Mouse (Mus musculus) ovary, adult 2 months (tissue): ENCODE measurements around the gene Oaf. TPM values are rescaled to one million over a fixed set of nuclear protein-coding genes. Genes with fewer than 3 reads are reported as not detected.

Experiments used
- polyA plus RNA-seq: library from polyadenylated mRNA; depleted of rRNA; stranded (reverse); fragments of >200 nt; gene quantifications from 2 replicates; pipeline ENCODE4 v1.2.3, GENCODE M21; 2012; rRNA removed

Gene Oaf
- polyA plus RNA-seq = 97.1 and 110 TPM in 2 replicates

DNA sequence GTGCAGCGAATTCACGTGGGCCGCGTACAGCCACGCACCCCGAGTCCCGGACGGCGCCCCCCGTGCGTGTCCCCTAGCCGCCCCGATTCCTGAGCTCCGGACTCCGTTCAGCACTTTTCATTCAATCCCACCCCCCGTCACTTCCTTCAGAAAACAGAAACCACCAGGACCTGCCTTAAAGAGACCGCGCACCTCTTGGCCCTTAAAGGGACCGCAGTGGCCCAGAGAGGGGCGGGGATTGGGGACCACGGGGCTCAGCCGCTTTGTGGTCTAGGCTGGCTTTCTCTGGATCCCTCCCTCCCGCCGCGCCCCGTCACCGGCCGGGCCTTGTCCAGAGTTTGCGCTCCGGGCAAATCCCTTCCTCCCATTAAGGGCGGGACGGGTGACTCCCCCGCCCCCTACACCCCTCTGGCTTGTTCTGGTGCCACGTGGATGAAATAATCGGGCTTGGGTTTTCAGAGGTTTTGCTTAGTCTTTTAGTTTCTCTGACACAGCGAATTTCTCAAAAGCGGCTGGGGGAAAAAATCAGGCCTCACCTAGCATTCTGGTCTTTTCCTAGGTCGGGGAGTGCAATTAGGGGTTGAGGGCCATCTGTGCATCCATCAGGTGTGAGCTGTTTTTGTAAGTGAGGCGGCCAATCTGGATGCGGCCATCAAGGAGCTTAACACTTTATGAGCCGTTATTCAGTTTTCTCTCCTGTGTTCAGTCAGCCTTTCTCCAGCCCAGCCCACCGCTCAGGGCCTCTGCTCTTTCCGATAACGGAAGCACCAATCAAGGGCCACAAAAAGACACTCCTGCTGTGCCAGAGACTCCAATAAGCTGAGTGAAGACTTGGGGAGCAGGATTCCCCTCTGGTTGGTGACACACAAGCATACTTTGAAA lies at the start of gene Oaf:
Oaf (minus strand) TSS at position 200 of the 882 bp plus-strand sequence.

DNA sequence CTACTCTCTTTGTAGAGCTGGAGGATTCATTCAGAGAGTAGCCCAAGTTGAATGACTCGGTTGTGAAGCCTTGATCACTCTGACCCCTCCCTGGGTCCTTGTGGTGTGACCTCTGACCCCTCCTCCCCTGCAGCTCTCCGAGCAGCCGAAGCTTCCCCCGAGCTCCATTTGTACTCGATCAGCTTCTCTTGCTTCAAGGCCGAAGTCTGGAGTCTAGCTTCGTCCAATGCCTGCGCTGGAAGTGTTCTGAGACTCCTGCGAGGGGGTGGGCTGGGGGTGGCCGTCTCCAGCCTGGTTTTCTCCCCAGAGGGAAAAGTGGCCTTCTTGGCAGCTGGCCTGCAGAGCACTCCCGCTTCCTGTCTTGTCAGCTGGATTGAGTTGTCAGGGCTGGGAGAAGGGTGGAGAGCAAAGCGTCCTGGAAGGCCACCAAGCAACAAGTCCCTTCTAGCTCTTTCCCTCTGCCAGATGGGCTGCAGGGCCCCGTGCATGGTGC lies 29.5 kb downstream of the Oaf start, which contains the start of gene Pou2f3:
Pou2f3 (minus strand) TSS at position 180 of the 493 bp plus-strand sequence.

Other genes with a start within 250 kb of the Oaf start
- gene Arhgef12, start 132.7 kb downstream of the Oaf start, polyA plus RNA-seq = 26.1 and 27.4 TPM in 2 replicates
- 7.0 and 7.6 TPM in 2 replicates for gene Tmem136, start 123.3 kb downstream of the Oaf start, polyA plus RNA-seq
- gene Pou2f3, start 29.5 kb downstream of the Oaf start, polyA plus RNA-seq = 0.12 and 0.35 TPM in 2 replicates
- 0.10 and 0.15 TPM in 2 replicates for gene Trim29, start 70.9 kb upstream of the Oaf start, polyA plus RNA-seq